Mouse (Mus musculus) limb, embryonic 15.5 days (tissue): ENCODE measurements around the gene Smarca2. TPM values are rescaled to one million over a fixed set of nuclear protein-coding genes. Genes with fewer than 3 reads are reported as not detected.

Experiments used
- ATAC-seq: fragments of 200-750 bp; cut with Nextera tagmentation; 2 replicates; pipeline ENCODE4 v1.8.0; 2017; ENCODE audit warnings: low read depth, moderate TSS enrichment; ENCODE audit not compliant: insufficient number of reproducible peaks, low FRiP score, low TSS enrichment
- H3K27ac ChIP-seq: fragments of 300-500 bp; sonication (generic); 2 replicates; pipeline ENCODE4 v1.5.1; 2015; ENCODE audit warnings: moderate library complexity, mild to moderate bottlenecking, inconsistent platforms
- H3K27me3 ChIP-seq: fragments of 300-500 bp; sonication (generic); 2 replicates; pipeline ENCODE4 v1.6.1; 2015; ENCODE audit warnings: inconsistent platforms
- H3K36me3 ChIP-seq: fragments of 300-500 bp; sonication (generic); 2 replicates; pipeline ENCODE4 v1.6.1; 2015; ENCODE audit warnings: inconsistent platforms
- H3K4me1 ChIP-seq: fragments of 300-500 bp; sonication (generic); 2 replicates; pipeline ENCODE4 v1.6.1; 2015; ENCODE audit warnings: inconsistent platforms
- H3K4me2 ChIP-seq: fragments of 300-500 bp; sonication (generic); 2 replicates; pipeline ENCODE4 v1.6.1; 2015; ENCODE audit warnings: mild to moderate bottlenecking, inconsistent platforms
- H3K4me3 ChIP-seq: fragments of 300-500 bp; sonication (generic); 2 replicates; pipeline ENCODE4 v1.5.1; 2015; ENCODE audit warnings: mild to moderate bottlenecking, inconsistent platforms
- H3K9ac ChIP-seq: fragments of 300-500 bp; sonication (generic); 2 replicates; pipeline ENCODE4 v1.6.1; 2015; ENCODE audit warnings: inconsistent platforms
- H3K9me3 ChIP-seq: fragments of 300-500 bp; sonication (generic); 2 replicates; pipeline ENCODE4 v1.6.1; 2016; ENCODE audit warnings: inconsistent platforms
- WGBS: fragments of 180-500 bp; shearing (Covaris S2); methylation state at CpG from one replicate; pipeline ENCODE4 v1.1.7; 2015; 5-methylcytosine and 5-hydroxymethylcytosine counted together
- polyA plus RNA-seq: library from polyadenylated mRNA; unstranded; fragments of >200 nt; fragmentation: Nextera tagmentation; extraction: Ambion mirVana; gene quantifications from 2 replicates; pipeline ENCODE4 v1.2.1, GENCODE M21; 2015

The Smarca2 gene
- polyA plus RNA-seq, 1 experiment from 2014 or later = 68.2 TPM

- no peak for ATAC-seq
- H3K9me3 ChIP-seq = no peaks in the 10 kb centered on the region
- peaks cover 37% of the 10 kb centered on the region for H3K36me3 ChIP-seq
- WGBS = 91% methylated on average over 5 of the region's 5 CpGs
- H3K4me1 ChIP-seq = peaks cover 11% of the 10 kb centered on the region
- no peak overlapping the region for H3K27ac ChIP-seq
- no peak overlapping the region for H3K4me2 ChIP-seq
- H3K4me3 ChIP-seq = no peak overlapping the region
- H3K27me3 ChIP-seq = no peaks in the 10 kb centered on the region
- no peak overlapping the region for H3K9ac ChIP-seq
Measured at GRCm38 (mm10) chr19:26632228-26632627, 27.4 kb downstream of the Smarca2 start.

- WGBS = 85% methylated on average over 13 of the region's 13 CpGs
Measured at GRCm38 (mm10) chr19:26640556-26640955, 35.7 kb downstream of the Smarca2 start.

GRCm38 (mm10) chr19:26641269-26641668 lies 36.4 kb downstream of the Smarca2 start:
- no peaks in the 10 kb centered on the region for H3K9me3 ChIP-seq
- peaks cover 27% of the 10 kb centered on the region for H3K36me3 ChIP-seq
- 0 out of 2 replicates have a peak, but pooled peaks cover 3% of the 10 kb centered on the region for H3K4me1 ChIP-seq
- no peak overlapping the region for H3K4me2 ChIP-seq
- ATAC-seq = no peak
- no peak overlapping the region for H3K9ac ChIP-seq
- H3K27ac ChIP-seq = no peak overlapping the region
- WGBS = 69% methylated on average over 10 of the region's 10 CpGs
- no peak overlapping the region for H3K4me3 ChIP-seq
- H3K27me3 ChIP-seq = no peaks in the 10 kb centered on the region

More at GRCm38 (mm10) chr19:26640556-26640955, 35.7 kb downstream of the Smarca2 start:
- no peaks in the 10 kb centered on the region for H3K9me3 ChIP-seq
- no peak overlapping the region for H3K4me2 ChIP-seq
- H3K27ac ChIP-seq = no peak overlapping the region; the same call in 1 of the 2 replicates
- no peak overlapping the region for H3K9ac ChIP-seq
- no peak overlapping the region for H3K4me3 ChIP-seq
- H3K27me3 ChIP-seq = no peaks in the 10 kb centered on the region
- ATAC-seq = no peak
- 0 out of 2 replicates have a peak, but pooled peaks cover 3% of the 10 kb centered on the region for H3K4me1 ChIP-seq
- H3K36me3 ChIP-seq = peaks cover 28% of the 10 kb centered on the region

- 77% methylated on average over 4 of the region's 4 CpGs for WGBS
- Histone ChIP-seq H3K4me1 (0 out of 2 replicates have a peak, but pooled peaks cover 3% of the 10 kb centered on the region), H3K27me3 (no peaks in the 10 kb centered on the region), H3K4me3 (no peak overlapping the region), H3K9me3 (no peaks in the 10 kb centered on the region), H3K9ac (no peak overlapping the region), H3K27ac (no peak overlapping the region), H3K4me2 (no peak overlapping the region), H3K36me3 (peaks cover 36% of the 10 kb centered on the region)
- ATAC-seq = no peak
Measured at GRCm38 (mm10) chr19:26643011-26643410, 38.2 kb downstream of the Smarca2 start.

- no peak overlapping the region for H3K4me2 ChIP-seq
- 71% methylated on average over 4 of the region's 4 CpGs for WGBS
- H3K9ac ChIP-seq = no peak overlapping the region
- peaks cover 39% of the 10 kb centered on the region for H3K36me3 ChIP-seq
- no peak for ATAC-seq
- H3K27ac ChIP-seq = no peak overlapping the region
- no peaks in the 10 kb centered on the region for H3K27me3 ChIP-seq
- H3K4me3 ChIP-seq = no peak overlapping the region
- H3K9me3 ChIP-seq = no peaks in the 10 kb centered on the region
- 0 out of 2 replicates have a peak, but pooled peaks cover 3% of the 10 kb centered on the region for H3K4me1 ChIP-seq
Measured at GRCm38 (mm10) chr19:26643936-26644335, 39.1 kb downstream of the Smarca2 start.

GRCm38 (mm10) chr19:26645016-26645415 lies 40.2 kb downstream of the Smarca2 start:
- H3K4me1 ChIP-seq = 0 out of 2 replicates have a peak, but pooled peaks cover 3% of the 10 kb centered on the region
- no peak overlapping the region for H3K4me3 ChIP-seq
- ATAC-seq = no peak
- H3K9ac ChIP-seq = no peak overlapping the region
- no peaks in the 10 kb centered on the region for H3K9me3 ChIP-seq
- H3K36me3 ChIP-seq = peaks cover 49% of the 10 kb centered on the region
- WGBS = 71% methylated on average over 3 of the region's 3 CpGs
- H3K4me2 ChIP-seq = no peak overlapping the region
- no peaks in the 10 kb centered on the region for H3K27me3 ChIP-seq
- no peak overlapping the region for H3K27ac ChIP-seq

- H3K9me3 ChIP-seq = no peaks in the 10 kb centered on the region
- ATAC-seq = no peak
- 52% methylated on average over 2 of the region's 2 CpGs for WGBS
- peaks cover 45% of the 10 kb centered on the region for H3K36me3 ChIP-seq
- H3K27me3 ChIP-seq = no peaks in the 10 kb centered on the region
- no peak overlapping the region for H3K4me3 ChIP-seq
- no peak overlapping the region for H3K4me2 ChIP-seq
- no peak overlapping the region for H3K27ac ChIP-seq
- no peaks in the 10 kb centered on the region for H3K4me1 ChIP-seq
- H3K9ac ChIP-seq = no peak overlapping the region
Measured at GRCm38 (mm10) chr19:26646128-26646527, 41.3 kb downstream of the Smarca2 start.

- ATAC-seq = no peak
- Histone ChIP-seq H3K9me3 (no peaks in the 10 kb centered on the region), H3K4me3 (no peak overlapping the region), H3K36me3 (peaks cover 58% of the 10 kb centered on the region), H3K4me1 (no peaks in the 10 kb centered on the region), H3K27me3 (no peaks in the 10 kb centered on the region), H3K9ac (no peak overlapping the region), H3K4me2 (no peak overlapping the region), H3K27ac (no peak overlapping the region)
- 81% methylated on average over 7 of the region's 7 CpGs for WGBS
Measured at GRCm38 (mm10) chr19:26650585-26651273, 45.9 kb downstream of the Smarca2 start.

- no peak for ATAC-seq
- H3K4me2 ChIP-seq = no peak overlapping the region
- H3K4me3 ChIP-seq = no peak overlapping the region
- peaks cover 53% of the 10 kb centered on the region for H3K36me3 ChIP-seq
- no peaks in the 10 kb centered on the region for H3K27me3 ChIP-seq
- H3K9me3 ChIP-seq = no peaks in the 10 kb centered on the region
- H3K9ac ChIP-seq = no peak overlapping the region
- WGBS = 77% methylated on average over 7 of the region's 7 CpGs
- H3K27ac ChIP-seq = no peak overlapping the region
- H3K4me1 ChIP-seq = no peaks in the 10 kb centered on the region
Measured at GRCm38 (mm10) chr19:26658324-26658723, 53.5 kb downstream of the Smarca2 start.

GRCm38 (mm10) chr19:26659976-26660375 lies 55.1 kb downstream of the Smarca2 start:
- Histone ChIP-seq H3K9me3 (no peaks in the 10 kb centered on the region), H3K27me3 (no peaks in the 10 kb centered on the region), H3K4me3 (no peak overlapping the region), H3K4me1 (no peaks in the 10 kb centered on the region), H3K4me2 (no peak overlapping the region), H3K36me3 (peaks cover 44% of the 10 kb centered on the region), H3K9ac (no peak overlapping the region), H3K27ac (no peak overlapping the region)
- no peak for ATAC-seq
- 68% methylated on average over 5 of the region's 5 CpGs for WGBS

- H3K27ac ChIP-seq = no peak overlapping the region
- peaks cover 41% of the 10 kb centered on the region for H3K36me3 ChIP-seq
- no peak overlapping the region for H3K4me3 ChIP-seq
- WGBS = 93% methylated on average over 3 of the region's 3 CpGs
- H3K27me3 ChIP-seq = no peaks in the 10 kb centered on the region
- no peak for ATAC-seq
- no peaks in the 10 kb centered on the region for H3K4me1 ChIP-seq
- H3K9me3 ChIP-seq = no peaks in the 10 kb centered on the region
- no peak overlapping the region for H3K9ac ChIP-seq
- H3K4me2 ChIP-seq = no peak overlapping the region
Measured at GRCm38 (mm10) chr19:26661198-26661597, 56.3 kb downstream of the Smarca2 start.

GRCm38 (mm10) chr19:26666303-26666702 lies 61.5 kb downstream of the Smarca2 start:
- Histone ChIP-seq H3K27ac (no peak overlapping the region), H3K36me3 (peaks cover 38% of the 10 kb centered on the region; the same call in 1 of the 2 replicates), H3K4me2 (no peak overlapping the region), H3K9me3 (no peaks in the 10 kb centered on the region), H3K4me3 (no peak overlapping the region), H3K27me3 (no peaks in the 10 kb centered on the region), H3K4me1 (no peaks in the 10 kb centered on the region), H3K9ac (no peak overlapping the region)
- 85% methylated on average over 5 of the region's 5 CpGs for WGBS
- no peak for ATAC-seq
